Mouse (Mus musculus): ENCODE results near the gene Ufd1.
"Not testable (repeated sequence)": the region's sequence is repeated elsewhere in the genome, so short reads cannot be mapped to it uniquely, and the experiment has no call there.

Ufd1 gene

DNA sequence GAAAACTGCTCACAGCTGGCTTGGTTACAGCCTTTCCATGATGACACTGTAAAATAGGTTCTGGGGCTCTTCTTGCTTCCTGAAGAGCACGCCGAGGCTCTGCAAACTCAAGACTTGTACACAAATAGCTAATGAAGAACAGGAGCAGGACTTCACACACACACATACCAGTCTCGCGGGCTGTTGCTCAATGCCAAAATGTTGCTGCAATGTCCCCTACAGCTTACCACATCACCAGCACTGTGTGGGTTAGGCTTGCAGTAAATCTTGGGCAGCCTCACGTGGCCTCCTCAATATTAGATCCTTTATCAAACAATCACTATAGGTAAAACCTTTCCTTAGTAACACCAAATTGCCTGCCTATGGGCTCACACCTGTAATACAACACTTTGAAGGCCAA, 2.6 kb upstream of the Ufd1 start:
- no peak for DNase-seq (ENCODE audit: low spot score in 2 of 2)

DNA sequence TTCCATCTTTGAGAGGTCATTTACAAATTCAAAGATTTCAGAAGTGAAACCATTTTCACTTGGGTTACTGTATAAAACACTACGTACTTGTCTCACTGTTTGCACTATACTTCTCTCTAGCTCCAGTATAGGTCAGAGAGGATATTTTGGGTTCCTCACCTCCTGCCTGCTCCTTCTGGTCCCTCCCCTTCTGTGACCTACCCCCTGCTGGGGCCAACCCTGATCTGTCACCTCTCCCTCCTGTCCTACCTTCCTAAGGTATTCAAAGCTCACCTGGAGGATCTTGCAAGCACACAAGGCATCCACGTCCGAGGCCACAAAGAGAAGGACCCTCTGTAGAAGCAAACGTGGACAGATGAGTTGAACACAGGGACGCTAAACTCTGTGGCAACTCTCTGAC, 547 bp upstream of the Ufd1 start:
- DNase-seq (ENCODE audit: low spot score in 2 of 2) = no peak

DNA sequence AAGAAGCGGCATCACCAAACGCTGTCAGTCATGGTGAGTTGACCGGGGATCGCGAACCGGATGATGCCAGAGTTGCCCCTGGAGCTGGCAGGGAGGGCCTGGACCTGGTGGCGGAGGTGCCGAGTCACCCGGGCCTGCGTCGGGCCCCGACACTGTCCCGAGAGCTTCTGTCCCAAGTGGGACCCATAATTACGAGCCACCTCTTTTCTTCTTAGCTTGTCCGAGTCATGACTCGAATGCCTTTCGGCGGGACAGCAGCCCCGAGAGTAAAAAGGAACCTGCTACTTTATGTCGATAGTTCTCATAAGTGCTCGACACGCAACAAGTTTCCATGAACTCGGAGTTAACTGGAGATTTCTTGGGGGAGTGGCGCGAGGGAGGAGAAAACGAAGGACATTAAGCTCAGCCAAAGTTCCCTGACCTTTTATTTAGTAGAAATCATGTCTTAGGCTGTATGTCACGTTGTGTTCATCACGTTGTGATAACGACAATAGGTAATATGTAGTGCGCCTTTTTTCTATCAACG, 869 bp downstream of the Ufd1 start:
- peak in 1 of 2 experiments; percentile 81 for DNase-seq (ENCODE audit: low spot score in 2 of 2)

DNA sequence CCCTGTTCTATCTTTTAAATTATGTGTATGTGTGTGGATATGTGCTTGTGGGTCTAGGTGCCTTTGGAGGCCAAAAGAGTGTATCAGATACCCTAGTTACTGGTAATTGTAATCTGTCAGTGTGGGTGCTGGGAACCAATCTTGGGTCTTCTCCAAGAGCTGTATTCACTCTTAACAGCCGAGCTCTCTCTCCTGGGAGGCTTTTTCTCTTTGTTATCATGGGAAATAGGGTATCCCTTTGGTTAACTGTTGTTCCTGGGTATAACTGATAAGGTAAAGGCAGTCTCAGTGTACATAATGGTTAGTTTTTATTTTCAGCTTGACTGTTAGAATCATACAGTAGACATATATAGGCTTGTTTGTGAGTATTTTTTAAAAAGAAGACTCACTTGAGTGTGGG, 10.8 kb downstream of the Ufd1 start:
- DNase-seq (ENCODE audit: low spot score in 2 of 2) = no peak

DNA sequence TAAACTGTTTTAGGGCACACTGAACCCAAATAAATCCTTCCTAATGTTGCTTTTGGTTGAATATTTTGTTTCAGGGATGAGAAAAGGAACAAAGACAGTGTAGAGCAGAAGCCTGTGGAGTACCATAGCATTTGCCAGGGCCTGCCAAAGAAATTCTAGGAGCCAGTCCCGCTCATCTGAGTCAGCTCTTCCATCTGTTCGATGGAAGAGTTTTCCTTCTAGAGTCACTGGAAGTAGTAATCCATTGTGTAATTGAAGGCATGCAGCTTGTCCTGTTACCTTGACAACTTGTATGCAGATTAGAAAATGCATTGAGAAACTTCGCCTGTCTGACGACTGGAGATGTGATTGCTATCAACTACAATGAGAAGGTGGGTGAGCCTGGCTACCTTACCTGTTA, 11.3 kb downstream of the Ufd1 start:
- no peak for DNase-seq (ENCODE audit: low spot score in 2 of 2)

DNA sequence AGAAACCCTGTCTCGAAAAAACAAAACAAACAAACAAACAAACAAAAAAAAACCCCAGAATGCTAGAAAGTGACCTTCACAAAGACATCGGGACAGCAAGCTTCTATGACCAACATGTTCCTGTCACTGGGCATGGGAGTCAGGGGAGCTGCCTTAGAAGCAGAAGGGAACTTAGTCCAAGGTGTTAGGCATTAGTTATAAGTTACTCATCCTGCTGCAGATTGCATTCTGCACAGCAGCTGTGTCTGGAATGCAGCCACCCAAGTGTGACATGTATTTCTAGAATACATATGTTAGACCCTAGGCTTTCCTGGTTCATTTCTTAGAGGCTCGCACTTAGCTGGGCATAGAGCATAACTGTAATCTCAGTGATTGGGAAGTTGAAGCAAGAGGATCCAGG, 17.1 kb downstream of the Ufd1 start:
- DNase-seq (ENCODE audit: low spot score in 2 of 2) = no peak

DNA sequence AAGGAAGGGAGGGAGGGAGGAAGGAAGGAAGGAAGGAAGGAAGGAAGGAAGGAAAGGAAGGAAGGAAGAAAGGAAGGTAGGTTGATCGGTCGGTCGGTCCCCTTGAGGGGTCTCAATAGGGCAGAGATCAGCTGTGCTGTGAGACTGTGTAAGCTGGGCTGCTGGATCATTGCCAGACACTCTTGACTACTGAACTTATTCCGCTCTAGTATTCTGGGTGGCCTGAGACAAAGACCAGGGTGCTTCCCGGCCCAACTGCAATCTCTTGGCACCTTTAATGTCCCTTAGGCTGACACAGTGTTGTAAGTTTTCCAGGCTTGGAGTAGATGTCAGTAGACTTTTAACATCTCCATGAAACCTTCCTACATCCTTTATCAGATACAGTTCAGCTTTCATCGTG, 17.5 kb downstream of the Ufd1 start:
- no peak for DNase-seq (ENCODE audit: low spot score in 2 of 2)

DNA sequence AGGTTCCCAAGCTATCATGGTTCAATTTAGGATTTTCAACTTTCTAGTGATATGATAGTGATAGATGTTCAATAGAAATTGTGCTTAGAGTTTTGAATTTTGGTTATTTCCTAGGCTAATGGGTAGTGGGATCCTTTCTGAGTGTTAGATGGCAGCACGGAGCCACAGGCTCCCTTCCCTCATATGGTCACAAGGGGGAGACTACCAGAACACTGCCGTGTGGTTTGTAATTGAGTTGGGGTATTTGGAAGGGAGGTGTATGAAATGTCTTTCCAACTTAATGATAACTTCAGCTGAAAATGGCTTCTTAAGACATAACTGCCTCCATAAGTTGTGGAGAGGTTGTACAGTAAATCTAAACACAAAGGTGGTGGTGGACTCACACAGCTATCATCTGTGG, 21.9 kb downstream of the Ufd1 start:
- no peak for DNase-seq (ENCODE audit: low spot score in 2 of 2)

DNA sequence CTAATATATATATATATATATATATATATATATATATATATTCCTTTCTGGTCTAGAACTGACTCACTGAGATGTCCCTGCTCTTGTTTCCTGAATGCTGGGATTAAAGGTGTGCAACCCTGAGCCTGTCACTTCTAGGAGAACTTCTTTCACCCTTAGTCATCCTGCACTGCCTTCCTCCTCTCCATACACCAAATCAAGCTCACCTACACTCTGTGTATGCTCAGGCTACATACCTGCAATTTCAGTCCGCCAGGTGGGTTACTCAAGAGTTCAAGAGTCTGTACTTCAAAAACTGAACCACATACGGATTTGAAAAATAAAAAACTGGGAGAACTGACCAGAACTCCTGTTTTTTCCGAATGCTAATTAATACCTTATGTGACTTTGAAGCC, 24.5 kb downstream of the Ufd1 start:
- DNase-seq (ENCODE audit: low spot score in 2 of 2) = no peak

DNA sequence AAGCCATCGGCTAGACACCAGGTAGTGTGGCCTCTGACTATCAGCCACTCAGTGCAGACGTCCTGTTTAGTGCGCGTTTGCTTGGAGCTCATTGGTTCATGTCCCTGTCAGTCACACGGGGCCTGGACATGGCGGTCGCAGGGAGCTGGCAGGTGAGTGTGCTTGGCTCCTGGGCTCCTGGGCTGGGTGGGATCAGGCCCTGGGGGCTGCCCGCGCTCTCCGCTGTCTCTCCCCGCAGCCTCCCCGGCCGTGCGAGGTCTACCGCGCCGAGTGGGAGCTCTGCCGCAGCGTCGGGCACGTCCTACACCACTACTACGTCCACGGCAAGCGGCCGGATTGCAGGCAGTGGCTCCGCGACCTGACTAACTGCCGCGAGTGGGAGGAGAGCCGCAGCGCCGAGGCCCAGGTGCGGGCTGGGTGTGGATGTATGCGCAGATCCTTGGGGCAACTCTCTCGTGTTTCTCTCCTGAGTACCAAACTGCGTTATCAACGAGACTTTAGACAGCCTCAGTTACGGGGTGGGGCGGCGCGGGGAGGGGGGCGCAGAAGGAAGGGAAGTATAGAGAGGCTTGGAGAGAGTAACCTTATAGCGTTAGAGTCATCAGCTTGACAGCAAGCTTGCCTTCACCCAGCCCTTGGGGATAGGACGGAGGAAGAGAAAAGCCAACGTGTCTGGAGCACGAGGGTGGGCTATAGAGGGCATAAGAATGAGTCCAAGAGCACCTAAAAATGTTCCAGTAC, 25.1 kb downstream of the Ufd1 start, which contains the start of the genes 2510002D24Rik and Gm28539:
2510002D24Rik (plus strand) TSS at position 111 of the 741 bp plus-strand sequence.
Gm28539 (plus strand) TSS at position 117 of the 741 bp plus-strand sequence.
- peak; percentile 90 to 96 for DNase-seq (ENCODE audit: low spot score in 2 of 2)

DNA sequence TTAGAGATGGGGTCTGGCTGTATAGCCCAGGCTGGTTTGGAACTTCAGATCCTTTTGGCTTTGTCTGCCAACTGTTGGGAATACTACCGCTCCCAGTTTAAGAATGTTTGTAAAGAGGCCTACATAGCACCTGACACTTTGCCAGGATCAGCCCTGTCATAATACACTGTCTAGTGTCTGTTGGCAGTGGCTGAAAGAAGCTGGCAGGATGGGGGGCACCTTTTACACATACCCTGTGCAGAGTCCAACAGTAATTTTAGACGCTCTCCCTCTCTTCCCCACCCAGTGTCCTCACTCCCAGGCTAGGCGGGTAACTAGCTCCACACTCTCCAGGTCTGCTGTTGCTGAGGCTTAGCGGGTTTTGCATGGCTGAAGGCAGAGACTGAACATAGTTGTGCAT, 26.8 kb downstream of the Ufd1 start:
- no peak for DNase-seq (ENCODE audit: low spot score in 2 of 2)

DNA sequence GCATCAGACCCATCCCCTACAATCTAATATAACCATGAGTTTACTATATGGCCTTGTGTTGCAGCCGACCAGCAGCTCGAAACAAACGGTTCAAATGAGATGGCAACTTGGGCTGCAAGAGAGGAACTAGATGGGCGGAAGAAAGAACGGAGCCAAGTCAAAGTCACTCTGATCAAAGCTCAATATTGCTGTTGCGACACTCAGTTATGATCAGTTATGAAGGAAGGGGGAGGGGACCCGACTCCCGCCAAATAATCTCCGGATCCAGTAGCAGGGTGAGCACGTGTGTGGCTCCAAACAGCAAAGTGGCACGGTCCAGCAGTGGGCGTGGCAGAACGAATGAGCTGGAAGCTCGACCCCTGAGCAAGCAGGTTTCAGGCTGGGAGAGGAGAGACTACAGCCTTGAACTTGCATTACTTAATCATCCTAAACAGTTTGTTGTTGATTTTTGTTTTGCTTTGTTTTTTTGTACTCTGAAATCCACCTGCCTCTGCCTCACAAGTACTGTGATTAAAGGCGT, 34.8 kb downstream of the Ufd1 start:
- DNase-seq (ENCODE audit: low spot score in 2 of 2) = no peak

DNA sequence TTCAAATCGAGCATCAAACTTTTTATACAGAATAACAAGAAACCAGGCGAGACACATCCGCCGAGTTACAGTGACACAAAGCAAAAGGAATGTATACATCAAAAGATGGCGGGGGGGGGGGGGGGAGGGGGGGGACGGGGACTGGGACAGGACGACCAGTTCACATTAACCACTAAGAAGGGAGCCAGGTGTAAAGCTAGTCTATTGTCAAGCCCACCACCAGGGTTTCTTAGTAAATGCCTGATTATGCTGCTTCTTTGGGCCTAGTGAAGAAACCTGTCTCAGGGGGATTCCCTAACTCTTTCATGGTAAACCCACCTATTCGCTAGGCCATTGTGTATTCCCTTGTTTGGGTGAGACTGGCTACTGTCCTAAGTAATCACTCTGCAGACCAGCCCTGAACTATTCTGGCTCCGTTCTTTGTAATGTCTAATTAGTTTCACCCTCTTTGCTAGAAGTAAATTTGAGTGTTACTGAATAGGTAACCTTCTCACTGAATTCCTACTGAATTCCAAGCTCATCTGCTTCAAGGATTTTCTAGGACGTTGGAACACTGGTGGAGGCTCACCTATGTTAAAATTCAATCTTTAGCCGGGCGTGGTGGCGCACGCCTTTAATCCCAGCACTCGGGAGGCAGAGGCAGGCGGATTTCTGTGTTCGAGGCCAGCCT, 38.1 kb downstream of the Ufd1 start:
- not testable (repeated sequence) for DNase-seq (ENCODE audit: low spot score in 2 of 2)

DNA sequence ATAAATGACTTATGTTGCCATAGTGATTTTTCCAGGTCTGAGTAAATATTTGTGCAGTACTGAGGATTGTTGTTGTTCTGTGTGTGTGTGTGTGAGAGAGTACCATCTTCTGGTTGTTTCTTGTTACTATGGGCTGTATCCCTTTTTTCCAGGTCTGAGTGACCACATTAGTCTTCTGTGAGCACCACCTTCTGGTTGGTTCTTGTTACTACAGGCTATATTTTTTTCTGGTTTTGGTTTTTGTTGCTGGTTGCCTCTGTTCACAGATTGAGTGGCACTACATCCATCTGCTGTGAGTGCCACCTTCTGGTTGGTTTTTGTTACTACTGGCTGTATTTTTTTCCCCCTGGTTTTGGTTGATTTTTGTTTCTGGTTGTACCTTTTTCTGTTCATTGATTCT, 47.0 kb downstream of the Ufd1 start:
- no peak for DNase-seq (ENCODE audit: low spot score in 2 of 2)

DNA sequence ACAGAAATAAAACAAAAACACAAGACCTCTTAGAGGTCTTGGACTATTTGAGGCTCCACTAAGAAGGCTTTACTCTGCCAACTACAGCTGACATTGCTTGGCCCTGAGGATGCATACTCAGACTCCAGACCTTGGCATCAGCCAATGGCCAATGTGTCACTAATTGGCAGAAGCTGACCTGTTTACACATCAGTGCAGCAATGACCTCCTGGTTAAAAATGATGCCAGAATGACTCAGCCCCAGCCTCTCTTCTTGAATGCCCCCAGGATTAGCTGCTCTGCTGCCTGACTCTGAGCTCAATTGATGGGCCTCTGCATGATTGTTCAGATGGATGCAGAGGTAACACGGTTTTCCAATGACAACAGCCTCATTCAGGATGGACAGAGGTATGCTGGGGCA, 48.6 kb downstream of the Ufd1 start:
- no peak for DNase-seq (ENCODE audit: low spot score in 2 of 2)

DNA sequence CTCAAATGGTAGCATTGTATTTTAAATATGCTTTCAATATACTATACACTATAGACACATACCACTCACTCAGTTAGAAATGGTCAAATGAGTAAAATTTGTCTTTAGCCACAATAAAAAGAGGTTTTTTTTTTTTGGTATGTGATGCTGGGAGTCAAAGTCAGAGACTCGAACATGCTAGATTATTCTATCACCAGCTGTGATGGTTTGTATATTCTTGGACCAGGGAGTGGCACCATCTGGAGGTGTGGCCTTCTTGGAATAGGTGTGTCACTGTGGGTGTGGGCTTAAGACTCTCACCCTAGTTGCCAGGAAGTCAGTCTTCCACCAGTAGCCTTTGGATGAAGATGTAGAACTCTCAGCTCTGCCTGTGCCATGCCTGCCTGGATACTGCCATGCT, 58.9 kb downstream of the Ufd1 start:
- not testable (repeated sequence) for DNase-seq (ENCODE audit: low spot score in 2 of 2)

DNA sequence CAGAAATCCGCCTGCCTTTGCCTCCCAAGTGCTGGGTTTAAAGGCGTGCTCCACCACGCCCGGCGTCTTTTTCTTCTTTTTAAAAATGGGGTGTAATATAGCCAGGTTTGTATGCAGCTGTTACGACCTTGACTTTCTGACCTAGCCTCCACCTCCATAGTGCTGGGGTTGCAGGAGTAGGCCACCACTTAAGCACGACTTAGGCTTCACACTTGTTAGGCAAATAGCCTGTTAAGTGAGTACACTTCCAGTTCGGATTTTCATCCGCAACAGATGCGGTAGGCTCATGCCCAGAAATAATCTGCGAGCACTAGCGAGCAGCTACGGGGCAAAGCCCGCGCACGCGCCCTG, 64.5 kb downstream of the Ufd1 start:
- DNase-seq (ENCODE audit: low spot score in 2 of 2) = no peak

DNA sequence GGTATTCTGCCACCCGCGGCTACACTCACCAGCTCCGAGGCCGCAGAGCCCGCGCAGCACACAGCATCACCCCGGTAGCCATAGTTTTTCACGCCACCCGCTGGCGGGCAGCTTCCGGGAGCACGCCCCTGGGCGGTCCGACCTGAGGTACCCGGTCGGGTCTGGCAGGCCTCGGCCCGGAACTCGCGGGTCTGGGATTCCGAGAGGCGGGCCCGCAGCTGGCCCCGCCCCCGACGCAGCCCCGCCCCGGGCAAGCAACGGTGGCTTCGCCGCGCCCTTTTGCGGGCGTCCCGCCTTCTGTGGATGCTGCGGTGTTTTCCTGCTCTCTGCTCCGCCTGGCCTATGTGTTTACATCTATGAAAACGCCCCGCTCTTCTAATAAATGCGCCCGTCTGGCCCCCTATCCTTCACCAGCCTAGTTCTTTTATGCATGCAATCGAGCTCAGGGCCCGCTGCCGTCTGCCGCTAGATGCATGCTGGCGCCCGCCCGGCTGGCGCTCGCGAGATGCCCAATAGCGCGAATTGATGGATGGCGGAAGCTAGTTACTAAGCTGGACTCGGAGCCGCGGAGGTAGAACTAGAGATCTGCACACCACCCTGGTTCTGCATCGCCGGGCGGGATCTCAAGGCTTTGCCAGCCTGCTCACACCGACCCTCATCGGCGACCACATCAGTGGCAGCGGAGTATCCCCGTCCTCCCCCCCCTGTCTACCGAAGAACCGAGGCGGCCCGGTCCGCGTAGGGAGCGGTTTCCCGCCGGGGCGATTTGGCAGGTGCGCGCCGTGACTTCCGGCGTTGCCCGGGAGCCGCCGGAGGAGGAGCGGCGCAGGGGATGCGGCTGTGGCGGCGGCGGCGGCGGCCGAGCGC, 65.1 kb downstream of the Ufd1 start, which contains the start of the genes Mrpl40 and Hira:
Mrpl40 (minus strand) TSS at position 421 of the 867 bp plus-strand sequence.
Hira (plus strand) TSS at position 596 of the 867 bp plus-strand sequence.
- peak; percentile 94 to 96 for DNase-seq (ENCODE audit: low spot score in 2 of 2)

DNA sequence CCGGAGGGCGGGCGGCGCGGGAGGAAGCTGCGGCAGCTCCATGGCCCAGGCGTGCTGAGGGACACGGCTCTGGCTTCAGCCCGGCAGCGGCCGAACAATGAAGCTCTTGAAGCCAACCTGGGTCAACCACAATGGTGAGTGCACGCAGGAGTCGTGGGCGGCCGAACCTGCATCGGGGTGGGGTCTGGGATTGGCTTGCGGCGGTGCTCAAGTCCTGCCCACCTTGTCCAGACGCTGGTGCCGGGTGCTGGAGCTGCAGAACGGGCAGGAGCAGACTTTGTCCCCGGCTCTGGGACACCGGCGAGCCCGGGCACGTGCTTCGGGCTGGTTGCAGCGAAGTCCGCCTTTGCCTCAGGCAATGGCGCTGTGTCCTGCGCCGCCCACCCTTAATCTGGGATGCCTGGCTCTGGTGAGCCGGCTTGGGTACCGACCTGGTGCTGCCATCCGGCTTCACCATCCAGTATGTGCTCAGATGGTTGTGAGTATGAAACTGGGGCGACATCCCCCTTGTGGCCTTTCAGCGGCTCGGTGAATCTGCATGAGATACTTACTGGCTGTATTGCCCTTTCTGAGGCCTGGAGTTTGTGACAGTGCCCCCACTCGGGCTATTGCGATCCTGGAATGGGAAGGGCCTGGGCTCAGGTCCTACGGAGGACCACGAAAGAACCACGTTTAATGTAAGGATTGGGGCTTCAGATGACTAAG, 66.0 kb downstream of the Ufd1 start:
- peak in 1 of 2 experiments; percentile 11 for DNase-seq (ENCODE audit: low spot score in 2 of 2)

DNA sequence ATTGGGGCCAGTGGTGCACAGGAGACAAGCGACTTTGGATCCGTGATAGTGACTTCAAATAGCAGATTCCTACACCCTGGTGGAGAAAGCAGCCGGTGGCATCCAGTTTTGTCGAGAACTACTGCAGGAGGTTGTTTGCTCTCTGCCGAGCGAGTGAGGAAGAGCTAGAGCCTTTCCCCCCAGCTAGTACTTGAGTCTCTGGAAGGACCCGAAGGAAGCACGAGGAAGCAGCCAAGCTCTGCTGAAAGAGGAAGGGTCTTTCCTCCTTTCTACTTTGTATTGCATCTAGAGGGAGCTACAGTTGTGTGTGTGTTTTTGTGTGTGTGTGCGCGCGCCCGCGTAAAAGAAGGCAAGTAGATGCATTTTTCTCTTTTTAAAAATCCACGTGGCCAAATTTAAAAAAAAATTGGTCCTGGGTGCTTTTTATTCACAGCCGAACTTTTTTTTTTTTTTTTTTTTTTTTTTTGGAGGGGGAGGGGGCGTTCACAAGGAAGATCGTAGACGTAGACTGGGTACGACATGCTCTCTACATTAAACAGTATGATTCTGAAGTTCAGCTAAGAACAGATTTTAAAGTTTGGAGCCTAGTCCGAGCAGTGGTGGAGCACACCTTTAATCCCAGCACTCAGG, 66.6 kb downstream of the Ufd1 start:
- DNase-seq (ENCODE audit: low spot score in 2 of 2) = no peak

DNA sequence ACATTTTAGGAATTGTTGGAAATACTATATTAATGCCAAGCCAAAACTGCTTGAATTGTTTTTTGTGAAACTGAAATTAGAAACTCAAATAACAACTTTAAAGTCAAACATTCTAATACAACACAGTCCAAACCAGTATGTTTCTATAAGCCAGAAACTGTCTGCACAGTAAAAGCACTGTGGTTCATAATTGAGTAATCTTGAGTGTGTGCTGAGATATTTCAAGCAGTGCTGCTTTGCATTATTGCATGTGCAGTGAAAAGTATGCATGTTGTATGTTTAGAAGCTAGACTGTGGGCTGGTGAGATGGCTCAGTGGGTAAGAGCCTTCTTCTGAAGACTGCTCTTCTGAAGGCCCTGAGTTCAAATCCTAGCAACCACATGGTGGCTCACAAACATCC, 72.5 kb downstream of the Ufd1 start:
- no peak for DNase-seq (ENCODE audit: low spot score in 2 of 2)

Data from urinary bladder, adult 18-20 months (tissue).